Mouse (Mus musculus): ENCODE results near the gene Adck2.

GRCm38 (mm10) chr6:39601828-39602227, 28.2 kb downstream of the Adck2 start:
- TF ChIP-seq CTCF (IDR thresholded peaks at IDR 0.05; ENCODE audit: borderline replicate concordance, insufficient read depth, low read depth, low read length) (no peak), POLR2A (IDR thresholded peaks at IDR 0.05; ENCODE audit: borderline replicate concordance, insufficient read depth, low read length) (no peak)
